Mouse (Mus musculus): Measurements from ENCODE around the gene Slc24a2. TPM values are rescaled to one million over a fixed set of nuclear protein-coding genes. Genes with fewer than 3 reads are reported as not detected.

The Slc24a2 gene
- total RNA-seq, 2 experiments from 2014 or later = 3.7 to 3.9 TPM

DNA sequence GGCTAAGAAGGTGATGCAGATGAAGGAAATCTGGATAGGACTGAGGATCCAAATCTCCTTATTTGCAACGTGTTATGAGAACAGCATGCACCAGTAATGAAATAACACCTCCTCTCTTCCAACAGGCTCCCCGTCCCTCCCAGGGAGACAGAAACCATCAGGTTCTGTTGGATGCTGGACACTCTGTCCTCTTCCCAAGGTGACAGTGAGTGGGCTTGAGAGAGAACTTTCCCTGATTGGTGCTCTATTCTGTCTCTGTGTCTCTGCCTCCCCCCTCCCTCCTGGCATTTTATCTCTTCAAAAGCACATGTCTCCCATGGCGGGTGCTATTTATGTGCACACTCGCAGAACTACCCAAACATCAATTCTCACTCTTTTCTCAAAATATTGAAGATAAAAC lies 103.5 kb downstream of the Slc24a2 start:
- intact Hi-C loops (cut with DNase I) = loop anchor here (10.0 kb wide), 1 partner anchor 238 kb away; no protein-coding TSS in a partner anchor
- DNase-seq = no peak

- DNase-seq = peak in 1 of 2 experiments; percentile 18
- intact Hi-C loops (cut with DNase I) = loop anchor here (10.0 kb wide), 1 partner anchor 245 kb away; no protein-coding TSS in a partner anchor
These were observed 110.5 kb downstream of the Slc24a2 start for GRCm38 (mm10) chr4:87119758-87120157.

DNA sequence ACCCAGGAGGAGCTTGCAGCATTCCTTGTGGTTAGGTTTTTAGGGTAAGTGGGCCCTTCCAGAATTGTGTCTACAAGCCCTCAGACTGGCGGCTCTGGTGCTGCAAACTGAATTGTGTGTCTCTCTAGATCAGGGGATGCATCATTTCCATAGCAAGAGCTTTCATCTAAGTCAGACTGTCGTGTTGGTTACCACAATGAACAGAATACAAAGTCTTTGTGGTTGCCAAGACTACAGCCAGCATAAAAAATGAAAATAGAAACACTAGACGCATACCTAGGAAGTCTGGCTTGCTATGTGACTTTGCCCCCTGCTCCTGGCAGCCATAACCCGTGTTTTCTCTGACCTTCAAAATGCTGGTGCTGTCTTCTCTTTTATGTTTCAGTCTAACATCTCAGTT lies 114.6 kb downstream of the Slc24a2 start:
- DNase-seq = peak in 1 of 2 experiments; percentile 9
- intact Hi-C loops (cut with DNase I) = no loop called here

DNA sequence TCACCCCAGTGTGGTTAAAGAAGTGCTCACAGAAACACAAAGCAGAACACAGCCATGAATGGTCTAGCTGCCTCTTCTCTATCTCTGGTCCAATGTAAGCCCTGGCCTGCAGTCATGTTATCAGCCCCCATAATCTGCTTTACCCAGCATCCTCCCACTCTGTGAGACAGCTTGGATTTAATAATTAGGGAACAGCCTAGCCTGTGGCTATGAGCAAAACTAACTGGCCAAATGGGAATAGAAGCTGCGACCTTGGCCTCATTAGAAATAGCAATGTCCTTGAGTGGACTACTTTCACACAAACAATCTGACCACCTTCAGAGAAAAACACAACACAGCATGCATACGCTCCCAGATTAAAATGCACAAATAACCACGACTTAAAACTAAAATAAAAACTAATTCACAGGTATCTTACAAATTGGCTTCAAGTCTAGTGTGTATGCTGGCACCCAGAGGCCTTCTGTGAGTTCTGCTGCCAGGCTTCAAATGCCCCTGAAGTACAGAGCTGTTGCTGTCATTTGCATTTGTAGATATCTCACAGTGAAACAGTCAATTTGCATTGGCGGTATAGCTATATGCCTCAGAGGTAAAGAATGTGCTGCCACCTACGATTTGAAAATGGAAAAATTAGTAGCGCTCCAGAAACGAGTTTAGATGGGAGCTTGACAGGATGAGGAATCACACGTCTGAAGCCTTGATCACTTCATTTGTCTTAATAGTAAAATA lies 120.8 kb downstream of the Slc24a2 start:
- intact Hi-C loops (cut with DNase I) = no loop called here
- no peak for DNase-seq

DNA sequence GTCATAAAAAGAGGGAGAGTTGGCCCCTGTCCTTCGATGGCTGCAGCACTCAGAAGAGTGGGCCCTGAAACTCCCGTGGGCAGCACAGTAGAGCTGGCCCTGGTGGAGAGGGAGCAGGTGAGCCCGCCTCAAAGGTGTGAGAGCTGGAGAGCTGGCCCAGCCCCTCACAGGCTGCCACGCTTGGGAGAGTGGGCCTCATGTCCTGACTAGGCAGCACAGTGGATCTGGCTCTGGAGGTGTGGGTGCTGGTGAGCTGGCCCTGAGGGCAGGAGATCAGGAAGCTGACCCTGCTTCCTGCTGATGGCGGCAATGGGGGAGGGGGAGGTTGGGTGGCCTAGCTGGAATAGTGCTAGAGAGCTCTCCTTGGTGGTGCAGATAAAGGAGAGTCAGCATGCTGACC lies 129.3 kb downstream of the Slc24a2 start:
- intact Hi-C loops (cut with DNase I) = no loop called here
- no peak for DNase-seq

DNA sequence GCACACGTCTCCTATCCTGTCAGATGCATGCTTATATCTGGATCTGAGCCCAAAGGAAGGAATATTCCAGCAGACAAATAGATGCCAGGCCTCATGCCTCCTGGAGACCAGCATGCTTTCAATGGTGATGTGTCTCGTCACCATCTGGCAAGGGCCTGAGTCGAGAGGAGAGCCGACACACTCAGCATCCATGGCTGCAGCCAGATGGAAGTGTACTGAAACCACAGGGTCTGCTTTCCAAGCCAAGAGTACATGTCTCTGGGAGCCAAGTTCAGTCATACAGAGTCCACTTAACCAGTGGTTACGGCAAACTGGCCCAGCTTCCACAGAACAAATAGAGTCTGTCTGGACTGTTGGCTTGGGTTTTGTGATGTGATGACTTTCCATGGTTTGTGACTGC lies 134.1 kb downstream of the Slc24a2 start:
- intact Hi-C loops (cut with DNase I) = no loop called here
- peak; percentile 56 to 60 for DNase-seq

DNA sequence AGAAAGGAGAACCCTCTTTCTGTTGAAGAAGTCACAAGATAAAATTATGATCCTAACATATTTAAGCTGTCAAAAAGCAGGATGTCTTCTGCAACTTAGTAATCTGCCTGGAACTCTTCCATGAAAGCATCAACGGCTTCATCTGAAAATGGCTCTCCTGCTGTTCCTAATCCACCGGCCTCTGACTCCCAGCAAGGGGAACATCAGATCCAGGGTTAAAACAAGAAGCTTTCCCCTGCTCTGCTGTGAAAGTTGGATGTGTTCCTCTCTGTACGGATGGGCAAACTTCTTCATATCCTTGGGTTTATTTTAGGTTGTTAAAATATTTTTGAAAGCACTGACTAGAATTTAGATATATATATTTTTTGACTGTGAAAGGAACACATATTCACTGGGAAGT lies 136.7 kb downstream of the Slc24a2 start:
- intact Hi-C loops (cut with DNase I) = no loop called here
- peak; percentile 20 to 33 for DNase-seq

GRCm38 (mm10) chr4:87090841-87091240 lies 139.4 kb downstream of the Slc24a2 start:
- intact Hi-C loops (cut with DNase I) = no loop called here
- DNase-seq = peak; percentile 11 to 19

- no peak for DNase-seq
- intact Hi-C loops (cut with DNase I) = no loop called here
These were observed 141.6 kb downstream of the Slc24a2 start for GRCm38 (mm10) chr4:87088713-87089112.

DNA sequence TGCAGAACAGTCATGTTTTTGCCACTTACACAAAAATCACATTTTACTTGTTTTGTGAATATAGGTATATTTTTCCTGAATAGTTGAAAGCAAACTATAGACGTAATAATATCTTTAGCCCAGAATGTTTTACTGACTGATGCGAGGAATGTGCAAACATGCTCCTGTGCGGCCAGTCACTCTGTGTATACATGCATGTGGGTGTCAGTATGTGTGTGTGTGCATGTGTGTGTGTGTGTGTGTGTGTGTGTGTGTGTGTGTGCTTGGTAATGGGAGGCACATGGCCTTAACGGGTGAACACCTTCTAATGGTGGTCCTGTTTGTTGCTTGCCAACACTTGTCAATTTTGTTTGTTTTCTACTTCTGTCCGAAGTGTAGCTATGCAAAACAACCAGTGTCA lies 142.7 kb downstream of the Slc24a2 start:
- DNase-seq = no peak
- intact Hi-C loops (cut with DNase I) = no loop called here

DNA sequence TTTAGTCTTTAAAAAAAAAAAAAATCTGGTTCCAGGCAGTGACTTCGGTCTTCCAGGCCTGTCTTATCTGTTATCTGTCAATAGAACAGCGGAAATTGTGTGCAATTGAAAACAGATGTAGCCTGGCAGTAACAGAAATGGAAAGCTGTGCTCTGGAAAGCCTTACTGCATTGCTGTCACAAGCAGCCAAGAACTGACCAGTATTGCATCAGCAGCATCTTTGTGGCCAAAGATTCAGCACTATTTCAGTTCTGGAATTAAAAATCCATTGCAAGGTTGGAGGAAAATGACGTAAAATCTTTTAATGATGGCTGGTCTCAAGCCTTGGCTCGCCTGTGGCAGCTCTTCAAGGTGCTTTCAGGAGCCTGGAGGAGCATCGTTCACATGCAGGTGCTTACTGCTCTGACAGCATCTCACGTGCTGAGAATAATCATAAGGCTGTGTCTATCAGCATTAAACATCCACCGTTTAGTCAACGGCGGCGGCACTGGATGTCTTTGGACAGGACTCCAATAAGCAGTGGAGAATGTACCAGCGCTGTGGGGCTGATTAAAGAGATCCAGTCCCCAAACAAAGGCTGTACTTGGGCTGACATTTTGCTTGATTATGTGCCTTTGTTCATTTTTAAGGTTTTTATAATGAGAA lies 143.2 kb downstream of the Slc24a2 start:
- intact Hi-C loops (cut with DNase I) = no loop called here
- peak; percentile 65 to 67 for DNase-seq

- intact Hi-C loops (cut with DNase I) = no loop called here
- no peak for DNase-seq
These were observed 149.0 kb downstream of the Slc24a2 start for GRCm38 (mm10) chr4:87081321-87081720.

GRCm38 (mm10) chr4:87079305-87079704 lies 151.0 kb downstream of the Slc24a2 start:
- intact Hi-C loops (cut with DNase I) = no loop called here
- DNase-seq = no peak

- intact Hi-C loops (cut with DNase I) = no loop called here
- DNase-seq = no peak
These were observed 151.6 kb downstream of the Slc24a2 start for GRCm38 (mm10) chr4:87078726-87079125.

- DNase-seq = no peak
- intact Hi-C loops (cut with DNase I) = no loop called here
These were observed 154.5 kb downstream of the Slc24a2 start for GRCm38 (mm10) chr4:87075761-87076160.

DNA sequence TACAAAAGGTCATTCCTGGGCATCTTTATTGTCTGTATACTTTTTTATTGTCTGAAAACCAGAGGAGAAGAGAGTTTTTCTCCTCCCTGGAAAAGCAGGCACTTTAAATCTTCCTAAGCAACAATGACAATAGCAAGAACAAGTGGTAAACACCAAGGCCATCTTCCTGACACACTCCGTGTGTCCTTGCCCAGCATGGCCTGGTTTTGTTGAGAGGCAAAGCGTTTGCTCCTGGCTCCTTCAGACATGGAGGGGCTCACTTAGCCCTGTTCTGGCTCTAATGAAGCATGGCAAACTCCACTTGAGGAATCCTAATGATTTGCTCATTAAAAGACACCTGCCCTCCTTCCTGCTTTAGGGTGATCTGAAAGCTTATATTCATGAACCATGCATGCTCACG lies 162.2 kb downstream of the Slc24a2 start:
- no peak for DNase-seq
- intact Hi-C loops (cut with DNase I) = no loop called here

DNA sequence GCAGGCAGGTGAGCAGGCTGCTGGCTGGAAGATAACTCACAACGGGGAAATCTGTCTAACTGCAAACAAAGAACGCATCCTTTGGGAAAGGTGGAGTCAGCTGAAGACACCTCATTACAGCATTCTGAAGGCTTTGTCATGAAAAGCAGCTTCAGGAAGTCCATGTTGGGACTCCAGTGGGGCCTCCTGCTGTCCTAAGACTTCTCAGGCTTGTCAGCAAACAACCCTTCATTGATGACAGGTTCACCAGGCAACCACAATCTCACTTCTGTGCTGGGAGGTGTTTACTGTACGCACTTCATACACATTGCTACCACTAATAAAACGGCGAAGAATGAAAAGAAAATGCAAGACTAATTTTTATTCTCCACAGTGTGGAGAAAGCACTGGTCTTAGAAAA lies 165.1 kb downstream of the Slc24a2 start:
- DNase-seq = peak in 1 of 2 experiments; percentile 29
- intact Hi-C loops (cut with DNase I) = no loop called here

DNA sequence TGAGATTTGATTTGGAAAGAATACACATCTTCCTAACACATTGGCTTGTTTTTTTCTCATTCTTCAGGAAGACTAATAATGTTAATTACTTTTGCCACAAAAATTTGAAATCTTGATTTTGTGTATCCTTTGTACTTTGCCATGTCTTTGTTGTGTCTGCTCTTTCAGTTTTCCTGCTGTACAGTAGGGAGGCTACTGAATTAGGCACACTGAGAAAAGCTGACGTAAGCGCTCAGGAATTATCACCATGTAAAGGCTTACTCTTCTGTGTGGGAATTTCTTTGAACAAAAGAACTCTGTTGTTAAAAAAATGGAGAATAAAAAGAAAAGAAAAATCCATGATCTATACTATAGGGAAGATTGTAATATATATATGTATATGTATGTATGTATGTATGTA lies 165.7 kb downstream of the Slc24a2 start:
- intact Hi-C loops (cut with DNase I) = no loop called here
- no peak for DNase-seq

DNA sequence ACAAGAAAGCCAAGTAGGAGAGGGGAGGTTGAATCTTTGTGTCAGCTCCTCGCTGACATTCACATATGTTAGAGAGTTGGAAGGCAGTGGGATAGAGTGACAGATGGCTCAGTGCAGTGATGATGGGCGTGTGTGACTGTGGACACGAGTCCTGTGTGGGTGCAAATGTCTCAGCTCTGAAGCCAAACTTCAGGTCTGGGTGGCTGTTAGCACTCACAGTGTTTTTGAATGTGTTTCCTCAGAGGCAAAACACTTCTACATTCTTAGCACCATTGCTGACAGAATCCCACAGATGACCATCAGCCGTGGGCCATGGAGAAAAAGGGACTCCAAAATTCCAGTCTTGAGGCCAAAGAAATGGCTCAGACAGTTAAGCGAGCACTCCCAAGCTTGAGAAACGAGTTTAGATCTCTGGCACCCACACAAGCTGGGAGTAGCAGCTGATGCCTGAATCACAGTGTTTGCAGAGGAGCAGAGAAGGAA lies 167.5 kb downstream of the Slc24a2 start:
- intact Hi-C loops (cut with DNase I) = no loop called here
- peak; percentile 25 to 26 for DNase-seq

- no peak for DNase-seq
- intact Hi-C loops (cut with DNase I) = no loop called here
These were observed 168.6 kb downstream of the Slc24a2 start for GRCm38 (mm10) chr4:87061696-87062095.

DNA sequence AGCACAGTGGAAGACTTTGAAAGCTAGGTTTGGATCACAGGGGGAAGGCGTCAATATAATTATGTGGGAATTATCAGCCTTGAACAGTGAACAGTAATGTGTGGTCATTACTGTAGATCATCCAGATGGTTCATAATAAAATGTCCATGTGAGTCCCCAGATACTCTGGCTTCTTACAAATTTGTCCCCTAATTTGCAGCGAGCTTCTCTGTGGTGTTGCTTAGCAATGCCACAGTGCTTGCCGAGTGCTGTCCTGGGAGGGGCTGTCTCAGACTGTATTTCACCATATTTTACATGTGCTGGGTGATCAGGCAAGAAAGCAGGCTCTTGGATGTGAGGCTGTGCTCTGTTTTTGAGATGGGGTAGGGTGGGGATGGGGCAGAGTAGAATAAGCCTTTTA lies 172.7 kb downstream of the Slc24a2 start:
- DNase-seq = no peak
- intact Hi-C loops (cut with DNase I) = no loop called here

DNA sequence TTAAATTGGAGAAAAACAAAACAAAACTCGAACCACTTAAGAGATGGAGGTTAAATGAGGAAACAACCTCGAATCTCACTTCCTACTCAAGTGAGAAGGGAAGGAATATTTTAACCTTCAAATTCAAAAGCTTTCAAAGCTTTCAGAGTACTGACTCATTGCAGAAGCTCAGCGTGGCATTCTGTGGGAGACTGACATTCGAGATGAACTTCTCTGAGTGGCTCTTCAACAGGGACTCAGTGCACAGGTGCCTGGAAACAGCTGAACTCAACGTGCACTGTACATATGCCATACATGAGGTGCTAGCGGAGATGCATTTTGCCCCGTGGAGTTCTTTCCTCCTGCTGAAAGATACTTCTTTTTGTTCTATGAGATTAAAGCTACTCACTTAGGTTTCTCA lies 174.5 kb downstream of the Slc24a2 start:
- DNase-seq = no peak
- intact Hi-C loops (cut with DNase I) = no loop called here
